Mouse (Mus musculus) adrenal gland, postnatal 25 days (tissue): ENCODE results near the gene Cmip. TPM values are rescaled to one million over a fixed set of nuclear protein-coding genes. Genes with fewer than 3 reads are reported as not detected.
A peak's percentile ranks its signal among the peaks of the same experiment; 100 is the strongest.

Experiments
- DNase-seq: peaks from one replicate; pipeline ENCODE4 v3.0.0; 2021; ENCODE audit warnings: mixed read lengths
- total RNA-seq: library from RNA; stranded (reverse); gene quantifications from 2 replicates; pipeline ENCODE4 v1.2.3, GENCODE M21; 2021

The Cmip gene
- total RNA-seq, 1 experiment from 2014 or later = 121 TPM

GRCm38 (mm10) chr8:117324821-117325220, 68.0 kb downstream of the Cmip start:
- DNase-seq = no peak

- no peak for DNase-seq
These were observed 69.9 kb downstream of the Cmip start for GRCm38 (mm10) chr8:117326735-117327134.

DNA sequence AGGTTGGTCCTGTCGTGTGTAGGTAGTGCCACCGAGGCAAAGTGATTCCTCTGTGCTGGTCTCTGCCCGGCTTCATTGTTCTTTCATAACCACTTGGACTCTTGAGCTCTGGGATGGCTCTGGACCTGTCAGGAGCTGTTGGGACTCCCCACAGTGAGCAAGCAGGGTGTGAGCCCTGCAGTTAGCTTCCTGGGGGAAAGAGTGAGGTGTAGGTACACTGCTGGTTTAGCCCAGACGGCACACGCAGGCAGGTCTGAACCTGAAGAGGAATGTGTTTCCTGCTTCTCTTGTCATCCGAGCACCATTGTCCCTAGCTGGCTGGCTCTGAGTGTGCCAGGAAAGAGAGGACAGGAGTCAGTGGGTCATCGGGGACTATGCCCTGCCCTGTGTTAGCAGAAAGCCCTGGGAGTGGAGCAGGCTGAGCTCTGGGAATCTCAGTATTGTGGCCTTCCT, 70.5 kb downstream of the Cmip start:
- DNase-seq = no peak

DNA sequence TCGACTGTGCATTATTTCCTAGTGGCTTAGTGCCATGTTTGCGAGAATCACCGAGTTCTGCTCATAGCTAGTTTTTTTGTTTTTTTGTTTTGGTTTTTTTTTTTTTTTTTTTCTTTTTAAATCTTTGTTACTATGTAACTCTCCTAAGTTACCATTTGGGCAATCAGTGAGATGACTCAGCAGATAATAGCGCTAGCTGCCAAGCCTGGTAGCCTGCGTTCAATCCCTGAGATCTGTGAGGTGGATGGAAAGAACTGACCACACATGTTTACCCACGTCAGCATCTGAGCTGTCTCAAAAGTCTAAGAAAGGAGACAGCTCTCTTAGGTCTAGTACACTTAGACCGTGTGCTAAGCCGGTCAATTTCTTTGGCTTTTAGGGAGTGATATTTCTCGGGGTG, 71.9 kb downstream of the Cmip start:
- DNase-seq = no peak

- no peak for DNase-seq
These were observed 72.3 kb downstream of the Cmip start for GRCm38 (mm10) chr8:117329167-117329566.

GRCm38 (mm10) chr8:117329903-117330302, 73.0 kb downstream of the Cmip start:
- DNase-seq = no peak

DNA sequence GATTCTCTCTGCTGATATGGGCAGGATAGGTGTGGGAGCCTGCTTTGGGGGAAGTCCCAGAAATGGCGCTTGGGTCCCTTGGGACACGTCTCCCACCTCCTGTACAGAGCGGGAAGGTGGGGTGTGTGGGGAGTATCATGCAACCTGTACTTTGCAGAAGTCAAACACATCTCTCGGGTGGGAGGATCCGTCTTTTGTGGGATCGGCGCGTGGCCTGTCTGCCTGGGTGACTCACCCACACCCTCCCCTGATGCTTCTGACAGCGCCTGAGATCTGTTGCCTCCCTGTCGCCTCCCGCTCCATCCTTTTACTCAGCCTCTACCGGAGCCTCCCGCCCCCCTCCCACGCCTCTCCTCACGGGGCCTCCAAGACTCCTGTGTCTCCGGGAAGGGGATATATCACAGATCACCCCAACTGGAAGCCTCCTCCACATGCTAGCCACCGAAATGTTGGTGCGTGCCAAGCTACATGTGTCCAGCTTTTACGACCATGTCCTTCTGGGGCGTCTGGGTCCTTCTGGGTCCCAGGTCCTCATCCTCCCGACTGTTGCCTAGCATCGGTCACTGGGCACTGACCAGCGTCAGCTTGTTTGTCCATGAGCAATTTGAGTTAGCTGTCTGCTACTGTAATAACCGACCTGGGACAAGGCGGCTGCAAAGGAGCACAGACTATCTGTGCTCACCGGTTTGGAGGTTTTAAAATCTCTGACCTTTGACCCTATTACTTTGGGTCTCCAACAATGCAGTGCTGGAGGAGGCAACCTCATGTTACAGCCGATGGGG, 75.6 kb downstream of the Cmip start:
- no peak for DNase-seq

DNA sequence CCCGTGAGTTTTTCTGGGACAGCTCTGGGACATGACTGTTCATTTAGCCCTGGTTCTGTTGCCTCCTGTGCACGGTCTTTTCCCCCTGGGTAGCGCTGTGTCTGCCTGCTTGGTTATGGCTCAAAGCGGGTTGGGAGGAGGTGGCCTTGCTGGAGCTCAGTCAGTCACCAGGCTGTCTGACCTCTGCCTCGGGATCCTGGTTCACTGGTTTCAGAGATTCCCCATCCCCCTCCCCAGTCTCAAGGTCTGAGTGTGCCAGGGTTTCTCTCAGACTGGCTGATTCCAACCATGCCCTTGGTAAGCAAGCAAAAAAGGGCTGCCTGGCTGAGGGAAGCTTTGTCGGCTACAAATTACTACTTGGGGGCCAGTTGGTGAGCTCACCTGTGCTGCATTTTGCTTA, 76.8 kb downstream of the Cmip start:
- DNase-seq = peak; percentile 67

GRCm38 (mm10) chr8:117334058-117334747, 77.3 kb downstream of the Cmip start:
- DNase-seq = no peak

GRCm38 (mm10) chr8:117334748-117335393, 78.0 kb downstream of the Cmip start:
- DNase-seq = no peak

- no peak for DNase-seq
These were observed 78.6 kb downstream of the Cmip start for GRCm38 (mm10) chr8:117335423-117335822.

- DNase-seq = no peak
These were observed 80.3 kb downstream of the Cmip start for GRCm38 (mm10) chr8:117337188-117337587.

- no peak for DNase-seq
These were observed 81.8 kb downstream of the Cmip start for GRCm38 (mm10) chr8:117338678-117339077.

DNA sequence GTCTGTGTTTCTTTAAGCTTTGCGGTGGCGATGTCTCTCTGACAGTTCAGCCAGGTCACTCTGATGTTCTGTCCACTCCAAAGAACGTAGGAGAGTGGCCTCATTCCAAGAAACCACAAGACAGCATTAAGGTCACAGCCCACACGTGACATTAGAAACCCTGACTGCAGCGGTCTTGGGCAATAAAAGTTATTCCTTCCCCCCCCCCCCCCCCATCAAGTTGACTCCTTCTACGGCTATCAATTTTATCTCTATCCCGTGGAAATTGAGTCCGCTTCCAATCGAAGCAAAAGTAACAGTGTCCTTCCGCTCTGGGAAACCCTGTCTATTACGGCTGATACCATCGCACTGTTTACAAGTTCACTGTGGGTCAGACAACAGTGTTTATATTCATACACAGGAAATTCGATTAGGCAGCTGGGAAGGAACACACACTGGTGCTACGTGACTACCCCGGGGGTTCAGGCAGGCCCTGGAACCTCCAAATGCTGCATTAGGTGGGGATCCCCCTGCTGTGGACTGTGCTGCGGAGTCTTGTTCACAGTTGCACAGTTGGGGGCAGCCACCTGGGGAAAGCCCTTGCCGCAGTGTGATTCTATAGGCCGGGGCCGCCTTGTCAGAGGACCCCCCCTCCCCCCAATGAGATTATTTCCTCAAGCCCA, 82.6 kb downstream of the Cmip start:
- DNase-seq = no peak

DNA sequence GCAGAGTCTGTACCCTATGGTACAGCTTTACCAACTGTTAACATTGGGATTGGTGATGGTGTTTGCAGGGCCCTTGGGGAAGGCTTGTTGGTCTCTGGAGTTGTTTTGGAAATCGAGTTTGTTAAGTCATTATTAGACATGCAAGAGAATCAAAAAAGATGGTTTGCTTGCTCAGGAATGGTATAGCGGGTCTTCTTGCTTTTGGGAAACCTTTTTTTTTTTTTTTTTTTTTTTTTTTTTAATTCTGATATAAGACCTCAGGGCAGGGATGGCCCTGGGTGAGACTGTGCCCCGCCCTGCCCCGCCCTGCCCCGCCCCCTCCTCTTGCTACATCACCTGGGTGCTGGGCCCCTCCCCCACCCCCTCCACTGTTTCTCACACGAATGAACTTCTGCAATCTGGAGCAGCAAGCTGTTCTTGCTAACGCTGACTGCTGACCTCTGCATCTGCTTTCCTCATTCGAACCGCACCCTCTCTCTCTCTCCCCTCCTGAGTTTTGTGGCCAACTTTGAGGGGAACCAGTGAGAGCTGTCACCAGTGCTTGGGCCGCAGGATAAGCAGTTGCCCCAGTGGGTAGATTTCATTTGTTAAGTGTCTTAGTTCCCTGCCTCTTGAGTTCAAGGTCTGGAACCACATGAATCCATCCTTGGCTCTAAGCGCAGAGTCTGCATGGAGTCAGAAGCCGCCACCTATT, 83.2 kb downstream of the Cmip start:
- DNase-seq = no peak

GRCm38 (mm10) chr8:117340800-117341199, 83.9 kb downstream of the Cmip start:
- DNase-seq = peak; percentile 46

GRCm38 (mm10) chr8:117342735-117343385, 86.0 kb downstream of the Cmip start:
- no peak for DNase-seq

DNA sequence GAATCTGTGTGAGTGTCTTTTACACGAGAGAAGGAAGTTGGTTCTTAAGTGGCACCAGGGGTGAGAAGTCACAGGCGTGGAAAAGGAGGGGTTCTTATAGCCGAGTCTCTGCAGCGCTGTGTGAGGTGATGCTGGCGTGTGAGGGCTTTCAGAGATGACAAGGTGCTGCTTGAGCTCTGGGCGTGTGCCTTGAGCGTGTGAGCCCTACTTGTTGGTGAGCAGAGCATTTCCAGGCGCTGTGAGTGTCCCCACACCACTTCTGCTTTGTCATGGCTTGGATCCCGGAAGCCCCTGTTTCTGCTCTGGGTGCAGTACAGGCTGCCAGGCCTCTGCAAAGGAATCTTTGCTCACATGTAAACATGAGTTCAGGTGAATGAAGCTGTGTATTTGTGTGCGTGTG, 86.6 kb downstream of the Cmip start:
- DNase-seq = no peak

GRCm38 (mm10) chr8:117344899-117345298, 88.0 kb downstream of the Cmip start:
- no peak for DNase-seq

DNA sequence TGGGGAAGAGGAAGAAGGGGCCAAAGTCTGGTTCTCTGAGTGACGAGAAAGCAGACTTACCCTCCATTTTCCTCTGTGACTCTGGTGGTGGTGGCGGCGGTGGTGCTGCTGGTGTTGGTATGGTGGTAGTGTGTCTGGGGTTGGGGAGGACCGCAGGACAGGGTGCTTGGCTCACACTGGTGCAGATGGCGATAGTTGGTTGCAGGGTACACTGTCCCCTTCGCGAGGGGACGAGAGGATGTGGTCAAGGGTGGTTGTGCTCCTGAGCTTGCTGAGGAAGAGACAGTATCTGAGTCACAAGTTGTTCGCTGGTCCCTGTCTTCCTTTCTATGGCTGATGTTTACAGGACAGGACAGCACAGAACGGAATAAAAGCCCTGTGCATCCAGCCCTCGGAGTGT, 88.5 kb downstream of the Cmip start:
- no peak for DNase-seq

DNA sequence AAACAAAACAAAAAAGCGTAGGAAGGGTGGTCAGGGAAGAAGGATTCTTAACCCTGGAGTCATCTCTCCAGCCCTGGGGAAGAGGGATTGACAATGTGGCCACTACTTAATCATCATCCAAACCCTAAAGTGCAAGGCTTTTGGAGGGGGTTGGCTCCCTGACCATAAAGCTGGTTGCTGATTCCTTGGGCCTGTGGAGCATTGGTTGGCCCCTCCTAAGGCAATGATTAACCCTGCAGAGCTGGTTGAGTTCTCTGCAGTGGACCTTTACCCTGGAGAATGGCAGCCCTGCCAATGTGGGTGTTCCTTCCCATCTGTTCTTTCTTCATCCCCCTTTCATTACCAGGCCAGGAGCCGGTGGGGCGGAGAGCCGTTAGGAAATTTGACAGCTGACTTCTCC, 90.7 kb downstream of the Cmip start:
- DNase-seq = no peak
